Mouse (Mus musculus) kidney, postnatal 0 days (tissue): ENCODE results near the gene Pitpnm3. TPM values are rescaled to one million over a fixed set of nuclear protein-coding genes. Genes with fewer than 3 reads are reported as not detected.

ENCODE experiments used
- ATAC-seq: fragments of 200-750 bp; cut with Nextera tagmentation; replicated peaks from 2 replicates; pipeline ENCODE4 v1.8.0; 2017; ENCODE audit warnings: low read depth, moderate number of reproducible peaks, moderate TSS enrichment, moderate library complexity; ENCODE audit not compliant: low FRiP score
- DNase-seq: peaks from one replicate; pipeline ENCODE4 v3.0.0-alpha.2; 2016; ENCODE audit warnings: low spot score
- H3K27ac ChIP-seq: fragments of 300-500 bp; sonication (generic); 2 replicates; pipeline ENCODE4 v1.5.1; 2014; ENCODE audit warnings: mild to moderate bottlenecking
- H3K27me3 ChIP-seq: fragments of 300-500 bp; sonication (generic); 2 replicates; pipeline ENCODE4 v1.6.1; 2014; ENCODE audit warnings: low read length, mixed read lengths; ENCODE audit not compliant: insufficient read depth
- H3K36me3 ChIP-seq: fragments of 300-500 bp; sonication (generic); 2 replicates; pipeline ENCODE4 v1.6.1; 2014; ENCODE audit warnings: low read length, mixed read lengths; ENCODE audit not compliant: insufficient read depth
- H3K4me1 ChIP-seq: fragments of 300-500 bp; sonication (generic); replicated peaks from 2 replicates; pipeline ENCODE4 v1.6.1; 2014; ENCODE audit warnings: antibody characterized with exemption, low read length, mixed read lengths; ENCODE audit not compliant: insufficient read depth
- H3K4me2 ChIP-seq: fragments of 300-500 bp; sonication (generic); 2 replicates; pipeline ENCODE4 v1.6.1; 2014; ENCODE audit warnings: mild to moderate bottlenecking, low read length, moderate library complexity, mixed read lengths
- H3K4me3 ChIP-seq: fragments of 300-500 bp; sonication (generic); replicated peaks from 2 replicates; pipeline ENCODE4 v1.5.1; 2014; ENCODE audit warnings: low read depth, low read length
- H3K9ac ChIP-seq: fragments of 300-500 bp; sonication (generic); 2 replicates; pipeline ENCODE4 v1.6.1; 2014; ENCODE audit warnings: low read depth, low read length
- H3K9me3 ChIP-seq: fragments of 300-500 bp; sonication (generic); replicated peaks from 2 replicates; pipeline ENCODE4 v1.6.1; 2016; ENCODE audit warnings: low read length, inconsistent platforms, mixed read lengths
- CTCF ChIP-seq: IDR thresholded peaks from 2 replicates; pipeline ENCODE4 v1.5.1; 2016; ENCODE audit warnings: antibody characterized with exemption, low read depth, mild to moderate bottlenecking, moderate library complexity
- WGBS: fragments of 180-500 bp; shearing (Covaris S2); extraction: QIAGEN DNeasy Blood & Tissue Kit; methylation state at CpG from one replicate; pipeline ENCODE4 v1.1.7; 2014; 5-methylcytosine and 5-hydroxymethylcytosine counted together
- polyA plus RNA-seq: library from polyadenylated mRNA; unstranded; fragments of >200 nt; fragmentation: Nextera tagmentation; extraction: Ambion mirVana; gene quantifications from 2 replicates; pipeline ENCODE4 v1.2.1, GENCODE M21; 2015

The Pitpnm3 gene
- polyA plus RNA-seq, 1 experiment from 2014 or later: 0.42 TPM

- Histone ChIP-seq H3K4me1 (peaks cover 16% of the 10 kb centered on the region), H3K4me2 (peak overlapping the region; percentile 96), H3K4me3 (no peak overlapping the region), H3K27ac (no peak overlapping the region), H3K36me3 (0 out of 2 replicates have a peak, but pooled peaks cover 7% of the 10 kb centered on the region), H3K9ac (no peak overlapping the region), H3K27me3 (no peaks in the 10 kb centered on the region), H3K9me3 (no peaks in the 10 kb centered on the region)
- TF ChIP-seq CTCF: no peak
- WGBS: 85% methylated on average over 3 of the region's 3 CpGs
- DNase-seq (no peak), ATAC-seq (no peak)
Observed at GRCm38 (mm10) chr11:72044231-72044630, 91.3 kb downstream of the Pitpnm3 start.

- Histone ChIP-seq H3K27ac (no peak overlapping the region), H3K4me3 (peak overlapping the region; percentile 63), H3K27me3 (no peaks in the 10 kb centered on the region), H3K9me3 (no peaks in the 10 kb centered on the region), H3K36me3 (0 out of 2 replicates have a peak, but pooled peaks cover 7% of the 10 kb centered on the region), H3K4me1 (peaks cover 16% of the 10 kb centered on the region), H3K4me2 (peak overlapping the region; percentile 96), H3K9ac (peak overlapping the region; percentile 50)
- no peak for TF ChIP-seq CTCF
- no peak for DNase-seq
- no peak for ATAC-seq
- WGBS: under 1% methylated on average over 14 of the region's 14 CpGs
Observed at GRCm38 (mm10) chr11:72042631-72043030, 92.9 kb downstream of the Pitpnm3 start.

- H3K4me2 ChIP-seq: peak within 1 kb of the TSS; percentile 96
- ATAC-seq (peak; percentile 86), DNase-seq (peak; percentile 96)
- H3K9me3 ChIP-seq: no peaks in the 10 kb centered on the region
- peaks cover 16% of the 10 kb centered on the region for H3K4me1 ChIP-seq
- peak within 1 kb of the TSS; percentile 50 for H3K9ac ChIP-seq
- no peak within 1 kb of the TSS for H3K27ac ChIP-seq
- H3K27me3 ChIP-seq: no peaks in the 10 kb centered on the region
- WGBS: under 1% methylated on average over 52 of the region's 52 CpGs
- TF ChIP-seq CTCF: peak; percentile 48
- H3K36me3 ChIP-seq: 0 out of 2 replicates have a peak, but pooled peaks cover 7% of the 10 kb centered on the region
- H3K4me3 ChIP-seq: peak within 1 kb of the TSS; percentile 63
Observed at GRCm38 (mm10) chr11:72041768-72042607, 93.6 kb downstream of the Pitpnm3 start, which contains the start of gene Pimreg. TSS of gene Pimreg (plus strand) at chr11:72042032.

GRCm38 (mm10) chr11:72041290-72041767 is 94.2 kb downstream of the Pitpnm3 start:
- peak overlapping the region; percentile 63 for H3K4me3 ChIP-seq
- peaks cover 16% of the 10 kb centered on the region for H3K4me1 ChIP-seq
- peak overlapping the region; percentile 96 for H3K4me2 ChIP-seq
- no peak overlapping the region for H3K27ac ChIP-seq
- DNase-seq (peak; percentile 15), ATAC-seq (no peak)
- no peaks in the 10 kb centered on the region for H3K27me3 ChIP-seq
- 14% methylated on average over 6 of the region's 6 CpGs for WGBS
- H3K36me3 ChIP-seq: 0 out of 2 replicates have a peak, but pooled peaks cover 4% of the 10 kb centered on the region
- H3K9me3 ChIP-seq: no peaks in the 10 kb centered on the region
- TF ChIP-seq CTCF: no peak
- peak overlapping the region; percentile 50; the same call in 1 of the 2 replicates for H3K9ac ChIP-seq

GRCm38 (mm10) chr11:72039599-72040386 is 95.8 kb downstream of the Pitpnm3 start:
- WGBS: 41% methylated on average over 16 of the region's 16 CpGs
- Histone ChIP-seq H3K4me2 (no peak overlapping the region), H3K4me1 (peaks cover 16% of the 10 kb centered on the region), H3K9me3 (no peaks in the 10 kb centered on the region), H3K27ac (no peak overlapping the region), H3K27me3 (no peaks in the 10 kb centered on the region), H3K4me3 (no peak overlapping the region), H3K9ac (no peak overlapping the region), H3K36me3 (no peaks in the 10 kb centered on the region)
- TF ChIP-seq CTCF: no peak
- no peak for ATAC-seq
- DNase-seq: no peak

GRCm38 (mm10) chr11:72037996-72038395 is 97.6 kb downstream of the Pitpnm3 start:
- peak; percentile 90 for TF ChIP-seq CTCF
- H3K36me3 ChIP-seq: no peaks in the 10 kb centered on the region
- DNase-seq (peak; percentile 83), ATAC-seq (no peak)
- H3K9ac ChIP-seq: no peak overlapping the region
- no peak overlapping the region for H3K27ac ChIP-seq
- no peak overlapping the region for H3K4me2 ChIP-seq
- WGBS: 1% methylated on average over 4 of the region's 4 CpGs
- H3K27me3 ChIP-seq: no peaks in the 10 kb centered on the region
- peaks cover 8% of the 10 kb centered on the region for H3K4me1 ChIP-seq
- no peak overlapping the region for H3K4me3 ChIP-seq
- H3K9me3 ChIP-seq: no peaks in the 10 kb centered on the region
